Mouse (Mus musculus): ENCODE measurements around the gene Nova2. TPM values are rescaled to one million over a fixed set of nuclear protein-coding genes. Genes with fewer than 3 reads are reported as not detected.

The Nova2 gene
- polyA plus RNA-seq (2016; fragmentation: Nextera tagmentation; extraction: Ambion mirVana), result 0.53 and 0.57 TPM in 2 replicates

GRCm38 (mm10) chr7:18925162-18925938 lies at the start of gene Nova2:
TSS of gene Nova2 (plus strand) at chr7:18925888.
- Histone ChIP-seq H3K27ac (peak within 1 kb of the TSS; percentile 82), H3K4me1 (peaks cover 22% of the 10 kb centered on the region), H3K27me3 (ENCODE audit: insufficient read depth, poor library complexity, severe bottlenecking) (peaks cover 73% of the 10 kb centered on the region), H3K4me3 (peak within 1 kb of the TSS; percentile 73), H3K36me3 (no peaks in the 10 kb centered on the region), H3K9me3 (no peaks in the 10 kb centered on the region)
- WGBS, result 0% methylated on average over 32 of the region's 45 CpGs
- DNase-seq (ENCODE audit: low spot score), result peak; percentile 96

DNA sequence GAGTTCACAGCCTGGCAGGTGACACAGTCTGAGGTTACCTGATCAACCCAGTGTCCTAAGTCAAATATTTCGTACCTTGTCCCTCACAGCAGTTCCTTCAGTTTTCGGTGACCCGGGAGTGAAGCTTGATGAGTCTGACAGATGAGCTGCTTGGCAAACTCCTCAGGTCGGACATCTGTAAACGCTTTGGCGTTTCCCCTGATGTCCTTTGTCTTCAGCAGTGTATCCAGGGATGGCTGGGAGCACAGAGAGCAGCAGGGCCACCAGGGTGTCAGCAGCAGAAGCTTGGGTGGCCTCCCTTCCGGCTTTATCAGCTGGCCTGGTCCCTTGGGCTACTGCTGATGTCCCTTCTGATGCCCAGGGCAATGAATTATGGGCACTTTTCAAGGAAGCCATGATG lies 47.0 kb upstream of the Nova2 start:
- Histone ChIP-seq H3K27ac (no peak overlapping the region), H3K9me3 (no peaks in the 10 kb centered on the region)
- 73% methylated on average over 7 of the region's 7 CpGs for WGBS

DNA sequence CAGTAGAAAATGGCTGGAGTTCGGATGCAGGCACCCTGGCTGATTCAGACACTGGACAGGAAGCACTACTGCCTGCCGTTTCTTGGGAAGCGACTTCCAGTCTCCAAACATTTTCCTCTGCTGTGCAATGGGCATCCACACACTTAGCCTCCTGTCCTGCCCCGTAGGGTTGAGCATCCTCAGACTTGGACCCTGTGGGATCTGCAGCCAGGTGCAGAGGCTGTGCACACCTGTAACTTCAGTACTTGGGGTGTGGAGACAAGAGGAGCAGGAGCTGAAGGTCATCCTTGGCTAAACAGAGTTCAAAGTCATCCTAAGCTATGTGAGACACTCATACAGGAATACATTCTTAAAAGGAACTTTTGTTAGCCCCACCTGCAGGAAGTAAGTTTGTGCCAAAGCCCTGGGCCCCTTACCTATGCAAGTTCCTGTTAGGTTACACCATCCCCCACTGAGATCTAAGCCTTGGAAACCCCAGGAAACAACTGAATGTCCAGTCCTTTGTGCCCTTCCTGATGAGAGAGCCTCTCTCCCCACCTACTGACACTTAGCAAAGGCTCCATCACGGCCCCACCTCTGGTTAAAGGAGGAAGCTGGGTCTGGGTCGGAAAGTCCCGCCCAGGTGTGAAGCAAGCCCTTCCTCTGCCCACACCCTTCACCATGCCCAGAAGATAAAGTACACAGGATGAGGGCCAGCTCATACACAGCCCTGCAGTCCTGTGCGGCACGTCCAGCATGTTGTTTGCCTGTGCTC lies 41.5 kb upstream of the Nova2 start:
- no peak for DNase-seq (ENCODE audit: low spot score)
- Histone ChIP-seq H3K9me3 (no peaks in the 10 kb centered on the region), H3K4me3 (no peak overlapping the region), H3K4me1 (no peaks in the 10 kb centered on the region), H3K36me3 (no peaks in the 10 kb centered on the region), H3K27ac (no peak overlapping the region), H3K27me3 (ENCODE audit: insufficient read depth, poor library complexity, severe bottlenecking) (no peaks in the 10 kb centered on the region)
- WGBS, result 44% methylated on average over 9 of the region's 9 CpGs

More for the DNA sequence above, 47.0 kb upstream of the Nova2 start:
- Histone ChIP-seq H3K27me3 (ENCODE audit: insufficient read depth, poor library complexity, severe bottlenecking) (no peaks in the 10 kb centered on the region), H3K36me3 (no peaks in the 10 kb centered on the region), H3K4me1 (no peaks in the 10 kb centered on the region), H3K4me3 (no peak overlapping the region)
- no peak for DNase-seq (ENCODE audit: low spot score)

DNA sequence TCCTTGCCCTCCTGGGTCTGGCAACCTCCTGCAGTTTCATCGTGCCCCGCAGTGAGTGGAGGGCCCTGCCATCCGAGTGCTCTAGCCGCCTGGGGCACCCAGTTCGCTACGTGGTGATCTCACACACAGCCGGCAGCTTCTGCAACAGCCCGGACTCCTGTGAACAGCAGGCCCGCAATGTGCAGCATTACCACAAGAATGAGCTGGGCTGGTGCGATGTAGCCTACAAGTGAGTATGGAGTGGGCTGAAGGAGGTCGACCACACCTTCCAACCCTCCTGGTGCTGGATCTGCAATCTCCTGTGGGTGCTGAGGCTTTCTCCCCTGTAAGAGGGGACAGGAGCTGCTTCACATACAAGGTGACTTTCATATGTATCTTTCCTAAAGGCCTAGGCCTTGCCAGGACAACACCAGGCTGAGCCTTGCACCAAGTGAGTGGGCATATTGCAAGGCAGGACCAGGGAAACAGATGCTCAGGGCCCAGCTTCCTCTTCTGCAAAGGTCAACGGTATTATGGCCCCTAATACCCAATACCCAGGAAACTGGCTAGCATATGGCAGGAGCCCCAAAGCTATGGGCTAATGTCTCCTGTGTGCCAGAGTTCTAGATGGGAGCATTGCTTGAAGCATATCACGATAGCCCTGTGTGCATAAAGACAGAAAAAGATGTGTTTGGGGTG lies 40.8 kb upstream of the Nova2 start:
- Histone ChIP-seq H3K4me1 (no peaks in the 10 kb centered on the region), H3K36me3 (no peaks in the 10 kb centered on the region), H3K4me3 (no peak overlapping the region), H3K9me3 (no peaks in the 10 kb centered on the region), H3K27ac (no peak overlapping the region), H3K27me3 (ENCODE audit: insufficient read depth, poor library complexity, severe bottlenecking) (no peaks in the 10 kb centered on the region)
- DNase-seq (ENCODE audit: low spot score), result no peak
- WGBS, result 54% methylated on average over 13 of the region's 13 CpGs

DNA sequence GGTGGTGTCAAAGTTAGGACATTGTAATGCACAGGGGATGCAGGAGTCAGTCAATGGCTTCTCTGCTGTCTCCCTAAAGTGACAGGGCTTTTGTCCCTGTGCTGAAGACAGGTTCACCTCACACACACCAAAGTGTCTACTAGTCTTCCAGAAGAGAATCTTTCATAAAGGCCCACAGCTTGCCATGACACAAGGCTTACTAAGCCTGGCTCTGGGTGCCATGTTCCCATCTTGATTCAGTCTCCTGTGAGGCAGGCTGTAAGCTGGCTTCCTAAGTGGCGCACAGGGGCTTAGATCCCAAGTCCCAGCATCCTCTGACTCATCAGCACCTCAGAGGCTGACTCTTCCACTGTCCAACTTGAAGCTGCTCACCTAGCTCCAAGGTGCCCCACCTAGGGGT lies 38.7 kb upstream of the Nova2 start:
- DNase-seq (ENCODE audit: low spot score), result no peak
- WGBS, result 90% methylated on average over 1 of the region's 1 CpGs
- H3K4me3 ChIP-seq, result no peak overlapping the region
- H3K9me3 ChIP-seq, result no peaks in the 10 kb centered on the region
- H3K27ac ChIP-seq, result no peak overlapping the region
- H3K36me3 ChIP-seq, result no peaks in the 10 kb centered on the region
- no peaks in the 10 kb centered on the region for H3K27me3 ChIP-seq (ENCODE audit: insufficient read depth, poor library complexity, severe bottlenecking)
- H3K4me1 ChIP-seq, result no peaks in the 10 kb centered on the region

DNA sequence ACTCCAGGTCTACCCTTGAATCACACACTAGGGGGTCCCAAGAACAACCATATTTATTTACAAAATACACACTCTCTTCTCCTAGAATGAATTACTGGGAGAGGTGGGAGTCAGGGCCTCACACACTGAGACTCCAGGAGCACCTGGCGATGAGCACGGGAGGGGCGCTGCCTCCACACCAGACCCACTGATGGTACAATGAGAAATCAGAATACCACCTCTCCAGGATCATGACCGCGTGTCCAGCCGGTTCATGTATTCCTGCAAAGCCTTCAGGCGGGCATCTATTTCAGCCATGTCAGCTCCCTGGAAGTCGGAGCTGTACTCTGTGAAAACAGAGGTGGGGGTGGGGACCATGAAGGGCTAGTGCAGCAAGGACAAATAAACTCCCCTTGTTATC lies 34.8 kb upstream of the Nova2 start:
- WGBS, result 92% methylated on average over 8 of the region's 8 CpGs
- H3K4me1 ChIP-seq, result peaks cover 22% of the 10 kb centered on the region
- no peak for DNase-seq (ENCODE audit: low spot score)

DNA sequence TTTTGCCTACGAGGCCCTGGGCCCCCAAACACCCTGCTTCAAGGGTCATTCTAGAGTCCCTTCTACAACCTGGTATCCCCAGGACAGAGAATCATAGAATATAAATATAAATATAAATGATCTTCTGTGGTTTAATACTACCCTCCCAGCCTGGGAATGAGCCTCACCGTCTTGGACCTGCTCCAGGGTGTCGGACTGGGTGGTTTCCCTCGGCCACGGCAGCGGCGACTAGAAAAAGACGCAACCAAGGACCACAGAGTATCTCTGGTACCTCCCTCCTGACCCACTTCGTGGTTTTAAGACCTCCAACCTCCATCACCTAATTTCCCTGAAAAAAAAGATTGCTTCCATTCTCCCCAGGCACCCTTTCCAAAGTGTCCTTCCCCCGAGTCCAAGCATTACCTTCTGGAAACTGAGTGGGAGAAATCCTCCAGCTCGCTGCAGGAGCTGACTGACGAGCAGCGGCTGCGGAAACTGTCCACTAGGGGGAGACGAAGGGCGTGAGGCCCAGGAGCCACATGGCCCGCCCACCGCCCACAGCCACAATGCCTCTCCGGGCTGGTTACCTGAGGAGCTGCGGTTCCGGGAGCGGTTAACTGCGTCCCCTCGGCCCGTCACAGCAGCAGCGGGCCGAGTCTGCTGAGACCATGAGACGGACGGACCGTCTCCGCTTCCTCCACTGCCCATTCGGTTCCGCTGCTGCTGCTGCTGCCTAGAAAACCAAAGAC lies 33.7 kb upstream of the Nova2 start:
- Histone ChIP-seq H3K4me3 (peak overlapping the region; percentile 57), H3K27ac (no peak overlapping the region), H3K4me1 (peaks cover 22% of the 10 kb centered on the region), H3K27me3 (ENCODE audit: insufficient read depth, poor library complexity, severe bottlenecking) (peaks cover 29% of the 10 kb centered on the region), H3K9me3 (no peaks in the 10 kb centered on the region), H3K36me3 (0 out of 2 replicates have a peak, but pooled peaks cover 4% of the 10 kb centered on the region)
- peak; percentile 91 for DNase-seq (ENCODE audit: low spot score)
- WGBS, result 20% methylated on average over 33 of the region's 33 CpGs

More for the DNA sequence above, 34.8 kb upstream of the Nova2 start:
- peaks cover 29% of the 10 kb centered on the region for H3K27me3 ChIP-seq (ENCODE audit: insufficient read depth, poor library complexity, severe bottlenecking)
- 0 out of 2 replicates have a peak, but pooled peaks cover 4% of the 10 kb centered on the region for H3K36me3 ChIP-seq
- no peaks in the 10 kb centered on the region for H3K9me3 ChIP-seq
- no peak overlapping the region for H3K4me3 ChIP-seq
- no peak overlapping the region for H3K27ac ChIP-seq

- Histone ChIP-seq H3K27me3 (ENCODE audit: insufficient read depth, poor library complexity, severe bottlenecking) (peaks cover 29% of the 10 kb centered on the region), H3K36me3 (peaks cover 11% of the 10 kb centered on the region; the same call in 1 of the 2 replicates), H3K9me3 (no peaks in the 10 kb centered on the region), H3K27ac (no peak overlapping the region), H3K4me1 (peaks cover 22% of the 10 kb centered on the region), H3K4me3 (peak overlapping the region; percentile 58; the same call in 1 of the 2 replicates)
- no peak for DNase-seq (ENCODE audit: low spot score)
- WGBS, result 24% methylated on average over 27 of the region's 27 CpGs
These were observed 32.7 kb upstream of the Nova2 start for GRCm38 (mm10) chr7:18893009-18893408.

GRCm38 (mm10) chr7:18893651-18894430 lies 31.8 kb upstream of the Nova2 start:
- peaks cover 22% of the 10 kb centered on the region for H3K4me1 ChIP-seq
- peak overlapping the region; percentile 58 for H3K4me3 ChIP-seq
- H3K27ac ChIP-seq, result peak overlapping the region; percentile 56; the same call in 1 of the 2 replicates
- peaks cover 29% of the 10 kb centered on the region for H3K27me3 ChIP-seq (ENCODE audit: insufficient read depth, poor library complexity, severe bottlenecking)
- WGBS, result under 1% methylated on average over 41 of the region's 41 CpGs
- no peaks in the 10 kb centered on the region for H3K9me3 ChIP-seq
- DNase-seq (ENCODE audit: low spot score), result peak; percentile 88
- peaks cover 13% of the 10 kb centered on the region; the same call in 1 of the 2 replicates for H3K36me3 ChIP-seq

DNA sequence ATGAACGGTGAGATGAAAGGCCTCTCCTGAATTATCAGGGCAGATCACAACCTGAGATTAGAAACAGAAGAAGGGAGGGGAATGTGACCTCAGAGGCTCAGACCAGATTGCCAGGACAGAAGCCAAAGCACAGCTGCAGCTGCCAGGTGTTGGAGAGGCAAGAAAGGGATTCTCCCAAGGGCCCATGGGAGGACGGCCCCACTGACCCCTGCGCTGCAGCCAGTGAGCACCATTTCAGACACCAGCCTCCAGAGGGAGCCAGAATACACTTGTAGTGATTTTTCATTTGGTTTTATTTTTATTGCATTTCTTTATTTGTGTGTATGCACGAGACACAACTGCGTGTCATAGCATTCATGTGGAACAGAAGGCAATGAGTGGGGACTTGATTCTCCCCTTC lies 29.2 kb upstream of the Nova2 start:
- H3K27ac ChIP-seq, result no peak overlapping the region
- 51% methylated on average over 5 of the region's 5 CpGs for WGBS
- no peaks in the 10 kb centered on the region; the same call in 1 of the 2 replicates for H3K9me3 ChIP-seq
- H3K4me3 ChIP-seq, result no peak overlapping the region
- H3K4me1 ChIP-seq, result peaks cover 22% of the 10 kb centered on the region
- H3K36me3 ChIP-seq, result peaks cover 38% of the 10 kb centered on the region
- H3K27me3 ChIP-seq (ENCODE audit: insufficient read depth, poor library complexity, severe bottlenecking), result peaks cover 29% of the 10 kb centered on the region
- DNase-seq (ENCODE audit: low spot score), result no peak

DNA sequence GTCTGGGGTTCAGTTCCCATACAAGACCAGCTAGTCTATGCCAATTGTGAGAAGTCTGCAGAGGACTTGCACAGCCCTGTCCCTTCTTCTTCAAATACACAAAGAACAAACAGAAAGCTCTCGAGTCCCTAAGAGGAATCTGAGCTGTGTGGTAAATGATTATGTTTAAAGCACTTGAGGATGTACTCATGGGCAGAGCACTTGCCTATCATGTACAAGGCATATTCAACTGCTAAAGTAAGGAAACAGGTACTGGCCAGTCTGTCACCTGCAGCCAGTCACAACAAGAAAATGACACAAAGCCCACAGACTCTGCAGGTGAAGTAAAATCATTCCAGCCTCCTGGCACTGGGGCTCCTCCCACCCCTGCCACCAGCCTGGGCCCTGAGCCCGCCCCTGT lies 25.2 kb upstream of the Nova2 start:
- H3K36me3 ChIP-seq, result peaks cover 53% of the 10 kb centered on the region
- no peak for DNase-seq (ENCODE audit: low spot score)

More for the DNA sequence above, 25.2 kb upstream of the Nova2 start:
- Histone ChIP-seq H3K4me3 (no peak overlapping the region), H3K27me3 (ENCODE audit: insufficient read depth, poor library complexity, severe bottlenecking) (no peaks in the 10 kb centered on the region), H3K4me1 (no peaks in the 10 kb centered on the region), H3K27ac (no peak overlapping the region), H3K9me3 (no peaks in the 10 kb centered on the region; the same call in 1 of the 2 replicates)
- 97% methylated on average over 2 of the region's 2 CpGs for WGBS
